Mouse (Mus musculus) testis, adult 2 months (tissue): ENCODE measurements around the gene Tomt. TPM values are rescaled to one million over a fixed set of nuclear protein-coding genes. Genes with fewer than 3 reads are reported as not detected.
A peak's percentile ranks its signal among the peaks of the same experiment; 100 is the strongest.
"Not testable (repeated sequence)": the region's sequence is repeated elsewhere in the genome, so short reads cannot be mapped to it uniquely, and the experiment has no call there.

Source experiments
- H3K27ac ChIP-seq: fragments of 200-500 bp; 2 replicates; pipeline ENCODE4 v1.5.1; 2012; ENCODE audit warnings: low read depth, low read length; ENCODE audit not compliant: control insufficient read depth, insufficient read depth
- H3K27me3 ChIP-seq: fragments of 200-500 bp; 2 replicates; pipeline ENCODE4 v1.6.1; 2012; ENCODE audit warnings: mild to moderate bottlenecking, low read length, moderate library complexity; ENCODE audit not compliant: control insufficient read depth, insufficient read depth
- H3K36me3 ChIP-seq: fragments of 200-500 bp; 2 replicates; pipeline ENCODE4 v1.6.1; 2012; ENCODE audit warnings: mild to moderate bottlenecking, low read length; ENCODE audit not compliant: control insufficient read depth, insufficient read depth
- H3K4me1 ChIP-seq: fragments of 200-500 bp; 2 replicates; pipeline ENCODE4 v1.6.1; 2012; ENCODE audit warnings: low read length; ENCODE audit not compliant: control insufficient read depth, insufficient read depth
- H3K4me3 ChIP-seq: fragments of 200-500 bp; 2 replicates; pipeline ENCODE4 v1.5.1; 2012; ENCODE audit warnings: low read depth, mild to moderate bottlenecking, low read length, moderate library complexity, mixed read lengths; ENCODE audit not compliant: control insufficient read depth
- CTCF ChIP-seq: fragments of 200-500 bp; IDR thresholded peaks from 2 replicates; pipeline ENCODE4 v1.5.1; 2012; ENCODE audit warnings: low read depth, mild to moderate bottlenecking, inconsistent platforms, low read length, moderate library complexity; ENCODE audit not compliant: control insufficient read depth, insufficient read depth, insufficient replicate concordance
- POLR2A ChIP-seq: fragments of 200-500 bp; IDR thresholded peaks from 2 replicates; pipeline ENCODE4 v1.6.1; 2012; ENCODE audit warnings: low read depth, mild to moderate bottlenecking, inconsistent platforms, low read length, moderate library complexity; ENCODE audit not compliant: control insufficient read depth
- polyA plus RNA-seq: library from polyadenylated mRNA; depleted of rRNA; stranded (reverse); fragments of >200 nt; gene quantifications from 2 replicates; pipeline ENCODE4 v1.2.3, GENCODE M21; 2012

Gene Tomt
- polyA plus RNA-seq, 1 experiment, result 2.0 TPM

- Histone ChIP-seq H3K4me3 (no peak overlapping the region), H3K27me3 (no peaks in the 10 kb centered on the region), H3K27ac (no peak overlapping the region), H3K4me1 (no peaks in the 10 kb centered on the region), H3K36me3 (no peaks in the 10 kb centered on the region; the same call in 1 of the 2 replicates)
- TF ChIP-seq POLR2A, result no peak
These were observed 21.9 kb upstream of the Tomt start for GRCm38 (mm10) chr7:101928093-101928492.

GRCm38 (mm10) chr7:101925892-101926291, 19.7 kb upstream of the Tomt start:
- not testable (repeated sequence) for H3K27ac ChIP-seq, H3K36me3 ChIP-seq, H3K27me3 ChIP-seq, H3K4me3 ChIP-seq, H3K4me1 ChIP-seq

GRCm38 (mm10) chr7:101918071-101918470, 11.9 kb upstream of the Tomt start:
- H3K36me3 ChIP-seq, result peaks cover 4% of the 10 kb centered on the region
- no peaks in the 10 kb centered on the region for H3K4me1 ChIP-seq
- H3K4me3 ChIP-seq, result no peak overlapping the region
- peak; percentile 48; the same call in 1 of the 2 replicates for TF ChIP-seq CTCF
- TF ChIP-seq POLR2A, result no peak
- no peak overlapping the region for H3K27ac ChIP-seq
- H3K27me3 ChIP-seq, result no peaks in the 10 kb centered on the region

- Histone ChIP-seq H3K4me1 (no peaks in the 10 kb centered on the region), H3K27me3 (no peaks in the 10 kb centered on the region), H3K36me3 (no peaks in the 10 kb centered on the region; the same call in 1 of the 2 replicates), H3K27ac (no peak overlapping the region), H3K4me3 (no peak overlapping the region)
- TF ChIP-seq POLR2A (no peak), CTCF (no peak)
These were observed 5.8 kb upstream of the Tomt start for GRCm38 (mm10) chr7:101911982-101912381.

GRCm38 (mm10) chr7:101910138-101910537, 4.0 kb upstream of the Tomt start:
- no peak for TF ChIP-seq POLR2A
- no peak for TF ChIP-seq CTCF
- Histone ChIP-seq H3K4me1 (no peaks in the 10 kb centered on the region), H3K36me3 (no peaks in the 10 kb centered on the region; the same call in 1 of the 2 replicates), H3K27me3 (no peaks in the 10 kb centered on the region), H3K4me3 (no peak overlapping the region), H3K27ac (no peak overlapping the region)

DNA sequence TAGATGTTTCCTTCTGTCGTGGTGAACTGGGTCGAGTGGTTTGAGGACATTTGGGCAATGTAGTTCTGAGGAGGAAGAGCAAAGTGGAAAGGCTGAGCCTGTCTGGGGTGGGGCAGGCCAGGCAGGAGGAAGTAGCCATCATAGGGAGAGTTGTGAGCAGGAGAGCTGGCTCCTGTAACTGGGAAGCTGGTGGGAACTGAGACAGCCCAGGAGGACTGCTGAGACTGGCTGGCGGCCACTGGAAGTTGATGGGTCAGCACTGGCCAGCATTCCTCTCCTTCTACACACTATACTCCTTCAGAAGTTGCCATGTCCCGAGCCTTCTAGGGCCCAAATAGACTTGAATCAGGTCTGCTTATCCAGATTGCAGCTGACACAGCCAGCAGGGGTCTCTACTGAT, 2.2 kb upstream of the Tomt start:
- Histone ChIP-seq H3K27ac (no peak overlapping the region), H3K27me3 (no peaks in the 10 kb centered on the region), H3K4me3 (no peak overlapping the region), H3K4me1 (no peaks in the 10 kb centered on the region), H3K36me3 (no peaks in the 10 kb centered on the region; the same call in 1 of the 2 replicates)
- no peak for TF ChIP-seq POLR2A
- no peak for TF ChIP-seq CTCF

GRCm38 (mm10) chr7:101906696-101907095, 537 bp upstream of the Tomt start:
- no peak overlapping the region; the same call in 1 of the 2 replicates for H3K27ac ChIP-seq
- TF ChIP-seq CTCF (no peak), POLR2A (no peak)
- no peaks in the 10 kb centered on the region for H3K4me1 ChIP-seq
- peak overlapping the region; percentile 100 for H3K4me3 ChIP-seq
- H3K27me3 ChIP-seq, result no peaks in the 10 kb centered on the region
- no peaks in the 10 kb centered on the region for H3K36me3 ChIP-seq

GRCm38 (mm10) chr7:101905561-101906286, 435 bp downstream of the Tomt start, which contains the start of gene Lamtor1:
Gene Lamtor1 (plus strand): TSS chr7:101905904.
- no peaks in the 10 kb centered on the region for H3K4me1 ChIP-seq
- no peaks in the 10 kb centered on the region; the same call in 1 of the 2 replicates for H3K36me3 ChIP-seq
- H3K4me3 ChIP-seq, result peak within 1 kb of the TSS; percentile 100
- H3K27me3 ChIP-seq, result no peaks in the 10 kb centered on the region
- H3K27ac ChIP-seq, result peak within 1 kb of the TSS; percentile 98
- TF ChIP-seq CTCF (no peak), POLR2A (peak; percentile 85)
